Mouse (Mus musculus): Measurements from ENCODE around the gene Spen.
"Not testable (repeated sequence)": the region's sequence is repeated elsewhere in the genome, so short reads cannot be mapped to it uniquely, and the experiment has no call there.

Spen gene

GRCm38 (mm10) chr4:141559131-141559897, 20.9 kb upstream of the Spen start:
- peak; percentile 73 for DNase-seq

GRCm38 (mm10) chr4:141558658-141559057, 20.3 kb upstream of the Spen start:
- no peak for DNase-seq

GRCm38 (mm10) chr4:141556163-141556562, 17.8 kb upstream of the Spen start:
- not testable (repeated sequence) for DNase-seq

- not testable (repeated sequence) for DNase-seq
These were observed 16.0 kb upstream of the Spen start for GRCm38 (mm10) chr4:141554255-141554865.

GRCm38 (mm10) chr4:141552484-141552883, 14.1 kb upstream of the Spen start:
- DNase-seq, result no peak

- no peak for DNase-seq
These were observed 8.9 kb upstream of the Spen start for GRCm38 (mm10) chr4:141547299-141547698.

- peak; percentile 91 for DNase-seq
These were observed 8.2 kb upstream of the Spen start for GRCm38 (mm10) chr4:141546334-141547200.

GRCm38 (mm10) chr4:141545743-141546333, 7.4 kb upstream of the Spen start:
- peak; percentile 99 for DNase-seq

- peak; percentile 58 for DNase-seq
These were observed 6.8 kb upstream of the Spen start for GRCm38 (mm10) chr4:141545071-141545742.

- DNase-seq, result no peak
These were observed 6.1 kb upstream of the Spen start for GRCm38 (mm10) chr4:141544536-141544935.

GRCm38 (mm10) chr4:141543593-141543992, 5.2 kb upstream of the Spen start:
- DNase-seq, result no peak

- DNase-seq, result no peak
These were observed 3.5 kb upstream of the Spen start for GRCm38 (mm10) chr4:141541851-141542250.

GRCm38 (mm10) chr4:141540844-141541243, 2.4 kb upstream of the Spen start:
- no peak for DNase-seq

- no peak for DNase-seq
These were observed 893 bp upstream of the Spen start for GRCm38 (mm10) chr4:141539213-141539767.

- peak; percentile 31 for DNase-seq
These were observed 540 bp downstream of the Spen start for GRCm38 (mm10) chr4:141537706-141538407.

- DNase-seq, result no peak
These were observed 1.2 kb downstream of the Spen start for GRCm38 (mm10) chr4:141537226-141537610.

GRCm38 (mm10) chr4:141536291-141537225, 1.8 kb downstream of the Spen start:
- DNase-seq, result peak; percentile 78

GRCm38 (mm10) chr4:141534947-141535680, 3.3 kb downstream of the Spen start:
- DNase-seq, result peak; percentile 75

GRCm38 (mm10) chr4:141530979-141531378, 7.4 kb downstream of the Spen start:
- DNase-seq, result no peak

- DNase-seq, result no peak
These were observed 9.5 kb downstream of the Spen start for GRCm38 (mm10) chr4:141528938-141529337.
